Mouse (Mus musculus) thymus, adult 2 months (tissue): ENCODE measurements around the gene Rasl11b.

Source experiments
- CTCF ChIP-seq: fragments of 200-500 bp; IDR thresholded peaks from 2 replicates; pipeline ENCODE4 v1.5.1; 2012; ENCODE audit warnings: mild to moderate bottlenecking, control low read depth, low read length, moderate library complexity, borderline replicate concordance; ENCODE audit not compliant: control insufficient read depth, poor library complexity, insufficient read depth; ENCODE audit errors: extremely low read depth
- POLR2A ChIP-seq: fragments of 200-500 bp; IDR thresholded peaks from 2 replicates; pipeline ENCODE4 v1.6.1; 2012; ENCODE audit warnings: mild to moderate bottlenecking, low read length, control low read depth, moderate library complexity; ENCODE audit not compliant: control insufficient read depth, poor library complexity, insufficient read depth; ENCODE audit errors: extremely low read depth

GRCm38 (mm10) chr5:74200481-74200880, 5.4 kb downstream of the Rasl11b start:
- TF ChIP-seq CTCF (peak; percentile 31; the same call in 1 of the 2 replicates), POLR2A (no peak)
